Mouse (Mus musculus): ENCODE results near the gene Gcfc2.

DNA sequence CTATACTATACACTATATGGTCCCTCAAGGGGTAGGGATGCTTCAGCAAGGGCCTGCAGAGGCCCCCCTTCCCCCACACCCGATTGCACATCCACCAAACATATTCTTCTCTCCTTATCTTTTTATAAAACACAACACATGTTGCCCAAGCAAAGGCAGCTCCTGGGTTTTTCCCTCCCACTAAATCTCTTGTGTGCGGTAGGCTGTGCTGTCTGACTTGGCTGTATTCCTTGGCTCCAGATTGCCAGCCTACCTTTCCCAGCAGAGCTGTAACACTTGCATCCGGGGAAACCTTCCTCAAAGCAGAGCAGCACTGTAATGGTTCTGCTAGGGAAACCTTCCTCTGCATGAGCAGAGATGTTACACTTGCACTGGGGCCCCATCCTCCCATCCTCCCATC lies 11.3 kb upstream of the Gcfc2 start:
- TF ChIP-seq CTCF (IDR thresholded peaks at IDR 0.05; ENCODE audit: insufficient read depth, low read length): no peak
- no peak for TF ChIP-seq POLR2A (IDR thresholded peaks at IDR 0.05; ENCODE audit: borderline replicate concordance, extremely low read depth, low read depth, low read length)

All from lung, adult 2 months (tissue).